Mouse (Mus musculus) large intestine, adult 2 months (tissue): Measurements from ENCODE around the gene Dact3. TPM values are rescaled to one million over a fixed set of nuclear protein-coding genes. Genes with fewer than 3 reads are reported as not detected.

Experiments used
- DNase-seq: peaks from one replicate; pipeline ENCODE4 v3.0.0-alpha.2; 2012; ENCODE audit warnings: low read depth, low spot score
- WGBS: fragments of 180-500 bp; shearing (Covaris S2); methylation state at CpG from one replicate; pipeline ENCODE4 v1.1.7; 2018; 5-methylcytosine and 5-hydroxymethylcytosine counted together
- polyA plus RNA-seq: library from polyadenylated mRNA; depleted of rRNA; stranded (reverse); fragments of >200 nt; gene quantifications from 2 replicates; pipeline ENCODE4 v1.2.3, GENCODE M21; 2012

The Dact3 gene
- polyA plus RNA-seq, 1 experiment = 10.9 TPM

DNA sequence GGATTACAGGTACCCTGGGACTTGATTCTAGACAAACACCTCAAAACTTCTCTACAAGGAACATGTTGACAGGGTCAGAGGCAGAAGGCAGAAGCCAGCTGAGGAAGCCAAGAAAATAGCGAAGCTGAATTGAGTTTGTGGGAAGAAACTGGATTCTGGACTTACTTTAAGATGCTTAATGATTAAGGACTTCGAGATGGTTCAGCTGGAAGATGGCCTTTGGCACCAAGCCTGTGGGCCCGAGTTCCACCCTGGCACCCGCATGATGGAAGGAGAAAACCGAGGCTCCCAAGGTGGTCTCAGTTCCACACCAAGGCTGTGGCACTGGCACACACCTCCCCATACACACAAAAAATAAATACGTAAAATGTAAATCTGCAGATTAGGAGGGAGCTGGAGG lies 15.4 kb downstream of the Dact3 start:
- no peak for DNase-seq
- WGBS = 50% methylated on average over 6 of the region's 6 CpGs

DNA sequence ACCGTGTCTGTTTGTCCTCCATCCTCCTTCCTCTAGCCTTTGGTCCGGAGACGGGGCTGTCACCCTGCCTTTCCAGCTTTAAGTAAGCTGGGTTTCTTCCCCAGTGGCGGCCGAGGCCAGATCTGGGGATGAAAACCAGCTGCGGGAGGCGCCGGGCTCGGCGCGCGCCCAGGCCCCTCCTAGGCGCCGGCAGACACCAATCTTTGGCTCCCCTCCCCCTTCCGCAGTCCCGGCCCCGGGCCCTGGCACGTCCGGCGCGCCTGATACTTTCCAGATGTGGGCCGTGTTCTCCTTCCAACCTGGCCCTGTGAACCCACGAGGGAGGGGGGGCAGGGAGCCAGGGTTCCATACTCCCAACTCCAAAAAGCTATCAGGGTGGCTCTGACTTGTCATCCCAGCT lies 15.8 kb downstream of the Dact3 start:
- no peak for DNase-seq
- WGBS = 3% methylated on average over 23 of the region's 23 CpGs

DNA sequence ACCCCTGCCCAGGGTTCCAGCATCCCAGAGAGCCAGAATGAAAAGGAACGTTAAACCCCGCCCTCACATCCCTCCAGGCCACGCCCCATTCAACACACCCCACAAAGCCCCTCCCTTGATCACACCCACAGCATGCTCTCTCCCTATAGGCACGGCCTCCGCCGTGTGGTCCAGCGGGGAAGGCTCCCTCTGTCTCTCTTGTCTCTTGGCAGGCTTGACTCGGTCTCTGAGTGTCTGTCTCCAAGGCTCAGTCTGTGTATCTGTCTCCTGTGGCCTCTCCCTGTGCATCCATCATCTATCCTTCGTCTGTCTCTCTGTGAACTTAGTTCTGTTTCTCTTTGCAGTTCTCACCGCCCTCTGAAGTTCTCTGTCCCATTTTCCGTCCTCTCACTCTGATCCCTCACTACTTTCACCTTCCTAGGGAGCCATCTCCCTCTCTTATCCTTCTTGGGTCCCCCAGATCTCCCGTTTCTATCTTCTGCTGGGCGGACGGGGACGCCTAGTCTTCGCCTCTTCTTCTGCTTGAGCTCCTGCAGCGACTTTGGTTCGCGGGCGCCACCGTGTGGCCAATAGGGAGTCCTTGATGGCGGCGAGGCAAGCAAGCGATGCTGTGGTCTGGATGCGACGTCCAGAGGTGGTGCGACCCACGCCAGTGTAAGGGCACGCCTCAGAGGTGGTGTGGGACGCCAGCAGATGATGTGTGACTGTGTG lies 16.7 kb downstream of the Dact3 start, which contains the start of gene Gng8:
Gene Gng8 (plus strand): TSS at position 146 of the 711 bp plus-strand sequence.
- DNase-seq = no peak
- under 1% methylated on average over 30 of the region's 30 CpGs for WGBS

DNA sequence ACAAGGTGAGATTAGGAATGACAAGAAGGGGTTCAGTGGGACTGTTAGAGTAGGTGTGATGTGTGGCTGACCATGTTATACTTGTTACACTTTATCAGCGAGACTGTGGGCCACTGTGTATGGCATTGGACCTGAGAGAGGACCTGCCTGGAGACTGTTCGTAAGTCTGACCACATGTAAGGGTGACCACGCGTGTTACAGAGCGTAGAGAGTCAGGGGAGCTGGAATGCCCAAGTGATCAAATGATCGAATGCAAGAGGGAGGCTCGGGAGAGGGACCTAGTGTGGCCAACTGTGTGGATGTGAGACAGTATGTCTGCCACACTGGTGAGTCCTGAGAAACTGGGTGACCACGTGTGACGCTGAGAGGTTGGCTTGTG lies 17.2 kb downstream of the Dact3 start:
- WGBS = 40% methylated on average over 9 of the region's 9 CpGs
- DNase-seq = no peak

DNA sequence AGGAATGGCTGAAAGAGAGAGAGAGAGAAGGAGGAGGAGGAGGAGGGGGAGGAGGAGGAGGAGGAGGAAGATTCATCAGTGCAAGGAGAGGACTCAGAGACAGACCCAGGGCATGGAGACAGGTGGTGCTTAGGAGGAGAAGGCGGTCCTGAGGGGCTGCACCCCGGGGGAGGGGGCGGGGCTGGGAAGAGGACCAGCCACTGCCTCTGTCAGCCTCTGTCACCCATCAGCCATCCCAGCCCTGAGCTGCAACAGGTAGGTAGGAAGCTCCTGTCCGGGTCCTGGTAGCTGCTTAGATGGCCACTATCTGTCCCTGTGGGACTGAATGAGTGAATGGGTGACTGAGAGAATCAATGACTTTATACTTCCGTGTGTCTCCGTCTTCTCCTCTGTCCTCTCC lies 18.5 kb downstream of the Dact3 start:
- no peak for DNase-seq
- WGBS = 26% methylated on average over 6 of the region's 6 CpGs

DNA sequence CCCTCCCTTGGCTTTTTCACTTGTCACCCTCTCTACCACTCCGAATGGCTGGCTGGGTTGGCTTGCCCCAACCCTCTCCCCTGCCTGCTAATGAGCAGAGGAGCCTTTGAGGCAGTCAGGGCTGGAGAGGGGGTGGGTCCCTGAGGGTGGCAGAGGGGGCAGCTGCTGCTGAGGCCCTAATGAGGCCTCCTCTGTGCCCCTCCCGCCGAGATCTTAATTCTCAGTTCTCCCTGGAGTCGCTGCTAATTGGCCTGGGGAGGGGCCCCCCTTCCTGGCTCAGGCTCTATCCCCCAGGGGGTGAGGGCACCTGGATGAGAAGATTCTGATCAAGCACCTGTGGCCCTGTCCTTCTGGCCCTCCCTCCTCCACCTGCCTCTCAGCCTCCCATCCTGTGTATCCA lies 19.2 kb downstream of the Dact3 start:
- WGBS = 23% methylated on average over 4 of the region's 4 CpGs
- no peak for DNase-seq

DNA sequence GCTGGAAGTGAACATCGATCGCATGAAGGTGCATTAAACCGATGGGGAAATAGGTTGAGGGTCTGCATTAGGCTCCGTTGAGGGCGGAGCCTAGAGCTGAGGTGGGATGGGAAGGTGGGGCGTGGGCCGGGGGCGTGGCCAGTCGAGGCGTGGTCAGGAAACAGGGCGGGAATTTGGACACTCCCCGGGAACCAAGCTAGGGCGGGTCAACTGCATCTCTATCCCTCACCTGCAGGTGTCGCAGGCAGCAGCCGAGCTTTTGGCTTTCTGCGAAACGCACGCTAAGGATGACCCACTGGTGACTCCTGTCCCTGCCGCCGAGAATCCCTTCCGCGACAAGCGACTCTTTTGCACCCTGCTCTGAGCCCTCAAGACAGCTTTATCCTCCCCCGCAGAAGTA lies 19.9 kb downstream of the Dact3 start:
- WGBS = under 1% methylated on average over 24 of the region's 24 CpGs

DNA sequence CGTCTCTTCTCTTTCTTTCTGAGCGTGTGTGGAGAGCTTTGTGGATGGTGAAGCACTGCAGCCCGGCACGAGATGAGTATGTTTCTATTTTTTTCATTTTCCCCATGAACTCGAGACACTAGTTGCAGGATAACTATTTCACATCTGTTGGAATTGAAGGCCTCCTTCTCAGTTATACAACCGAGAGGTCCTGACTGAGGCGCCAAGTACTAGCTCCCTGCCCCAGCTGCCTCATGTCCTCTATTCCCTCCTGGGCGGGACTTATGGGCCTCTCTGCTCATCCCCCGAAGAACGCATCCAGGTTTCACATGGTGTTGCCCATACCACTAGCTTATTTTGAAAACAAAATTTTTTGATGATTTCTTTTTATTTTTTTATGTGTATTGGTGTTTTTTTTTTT lies 20.4 kb downstream of the Dact3 start:
- 28% methylated on average over 10 of the region's 10 CpGs for WGBS
- no peak for DNase-seq

More for the DNA sequence above, 19.9 kb downstream of the Dact3 start:
- DNase-seq = no peak

DNA sequence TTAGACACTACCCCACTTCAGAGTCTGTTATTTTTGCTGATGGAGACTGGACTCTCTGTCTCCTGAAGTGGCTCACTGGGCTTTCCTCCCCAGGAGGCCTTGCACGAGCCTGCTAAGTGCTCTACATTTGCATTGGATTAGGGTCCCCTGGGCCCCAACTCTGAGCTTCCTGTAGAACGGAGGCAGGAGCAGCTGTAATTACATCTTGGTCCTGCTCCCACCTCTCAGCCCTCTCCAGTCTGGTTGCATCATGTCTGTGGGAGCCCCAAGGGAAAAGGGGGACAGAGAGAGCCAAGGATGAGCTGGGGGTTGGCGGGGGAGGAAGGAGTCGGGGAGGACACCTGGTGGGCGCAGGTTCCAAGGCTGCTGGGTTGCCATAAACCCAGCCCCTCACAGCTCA lies 25.4 kb downstream of the Dact3 start:
- DNase-seq = no peak
- WGBS = 41% methylated on average over 5 of the region's 5 CpGs

DNA sequence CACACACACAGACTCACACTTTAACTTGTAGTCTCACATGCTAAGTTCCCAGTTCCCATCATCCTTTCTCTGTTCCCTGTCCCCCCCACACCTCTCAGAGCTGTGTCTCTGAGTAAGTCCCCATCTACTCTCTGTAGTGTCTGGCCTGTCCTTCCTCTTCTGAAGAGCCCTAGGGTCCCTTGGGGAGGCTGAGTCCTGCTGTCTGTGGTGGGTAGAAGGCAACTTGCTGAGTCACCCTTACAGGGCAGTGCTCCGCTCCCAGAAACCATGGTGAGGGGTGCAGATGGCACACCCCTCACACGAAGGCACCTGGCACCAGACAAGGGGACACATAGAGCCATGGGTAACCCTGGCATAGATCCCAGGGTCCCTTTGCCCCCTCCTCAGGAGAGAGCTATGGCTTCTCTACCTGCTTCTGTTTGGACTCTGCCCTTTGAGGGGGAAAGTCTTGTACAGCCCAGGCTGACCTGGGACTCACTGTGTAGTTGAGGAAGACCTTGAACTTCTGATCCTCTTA lies 28.4 kb downstream of the Dact3 start:
- DNase-seq = no peak
- WGBS = 80% methylated on average over 2 of the region's 2 CpGs

DNA sequence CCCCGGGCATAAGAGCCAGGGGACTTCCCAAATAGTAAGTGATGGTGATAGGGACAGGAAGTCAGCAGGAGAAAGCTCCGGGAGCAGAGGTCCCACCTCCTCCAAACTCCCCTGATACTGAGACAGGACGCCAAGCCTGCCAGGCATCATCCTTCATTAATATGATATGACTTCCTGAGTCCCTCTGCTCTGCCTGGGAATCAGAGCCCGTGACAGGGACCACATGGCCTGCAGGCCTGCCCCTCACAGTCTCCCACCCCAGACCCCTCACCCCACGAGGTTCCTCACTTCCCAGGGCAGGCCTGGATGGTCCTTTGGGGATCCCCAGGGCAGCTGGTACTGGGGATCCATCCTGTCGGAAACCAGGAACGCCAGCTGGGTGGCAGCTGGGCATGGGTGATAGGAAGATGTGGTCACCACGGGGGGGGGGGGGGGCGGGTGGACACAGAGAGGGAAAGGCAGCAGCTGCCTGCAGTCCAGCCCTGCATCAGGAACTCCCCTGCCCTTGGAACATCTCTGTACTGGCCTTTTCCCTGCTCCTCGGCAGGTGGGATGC lies 29.1 kb downstream of the Dact3 start:
- DNase-seq = no peak
- 54% methylated on average over 10 of the region's 10 CpGs for WGBS

DNA sequence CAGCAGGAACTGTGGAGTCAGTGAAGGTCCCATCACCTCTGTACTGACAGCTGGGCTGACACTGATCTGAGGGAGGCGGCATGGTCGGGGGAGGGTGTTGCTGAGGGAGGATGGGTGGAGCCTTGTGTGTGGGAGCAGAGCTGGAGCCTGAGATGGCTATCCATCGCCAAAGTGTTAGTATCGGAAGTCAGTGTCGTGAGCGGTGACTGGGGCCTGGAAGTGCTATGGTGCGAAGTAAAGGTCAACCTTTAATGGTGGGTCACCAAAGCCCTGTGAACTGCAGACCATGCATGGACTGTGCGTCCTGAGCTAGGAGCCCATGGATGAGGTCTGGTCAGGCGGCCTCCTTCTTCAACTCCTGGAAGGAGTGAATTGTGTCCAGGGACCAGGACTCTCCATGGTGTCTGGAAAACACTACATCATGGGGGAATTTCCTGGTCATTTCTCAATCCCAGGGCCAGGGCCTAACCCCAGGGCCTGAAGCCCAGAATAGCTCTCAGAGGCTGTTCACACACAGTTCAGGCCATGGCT lies 30.4 kb downstream of the Dact3 start:
- no peak for DNase-seq
- 59% methylated on average over 9 of the region's 9 CpGs for WGBS

DNA sequence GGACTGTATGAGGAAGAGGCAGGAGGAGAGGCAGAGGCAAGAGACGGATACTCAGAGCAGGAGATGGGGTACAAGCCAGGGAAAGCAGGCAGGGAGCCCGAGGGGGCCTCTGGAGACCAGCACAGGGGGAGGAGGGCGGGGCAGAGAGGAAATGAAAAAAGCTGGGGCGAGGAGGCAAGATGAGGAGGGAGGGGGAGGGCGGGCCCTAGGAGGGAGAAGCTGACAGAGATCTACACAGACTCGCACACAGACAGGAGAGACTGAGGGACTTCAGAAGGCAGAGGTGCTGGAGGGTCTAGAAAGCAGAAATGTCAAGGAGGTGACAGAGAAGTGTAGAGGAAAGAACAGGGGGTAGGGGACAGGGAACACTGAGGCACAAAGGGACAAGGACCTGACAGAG lies 31.2 kb downstream of the Dact3 start, which contains the start of gene Ptgir:
Gene Ptgir (plus strand): TSS at position 210 of the 400 bp plus-strand sequence.
- 22% methylated on average over 6 of the region's 6 CpGs for WGBS
- no peak for DNase-seq

DNA sequence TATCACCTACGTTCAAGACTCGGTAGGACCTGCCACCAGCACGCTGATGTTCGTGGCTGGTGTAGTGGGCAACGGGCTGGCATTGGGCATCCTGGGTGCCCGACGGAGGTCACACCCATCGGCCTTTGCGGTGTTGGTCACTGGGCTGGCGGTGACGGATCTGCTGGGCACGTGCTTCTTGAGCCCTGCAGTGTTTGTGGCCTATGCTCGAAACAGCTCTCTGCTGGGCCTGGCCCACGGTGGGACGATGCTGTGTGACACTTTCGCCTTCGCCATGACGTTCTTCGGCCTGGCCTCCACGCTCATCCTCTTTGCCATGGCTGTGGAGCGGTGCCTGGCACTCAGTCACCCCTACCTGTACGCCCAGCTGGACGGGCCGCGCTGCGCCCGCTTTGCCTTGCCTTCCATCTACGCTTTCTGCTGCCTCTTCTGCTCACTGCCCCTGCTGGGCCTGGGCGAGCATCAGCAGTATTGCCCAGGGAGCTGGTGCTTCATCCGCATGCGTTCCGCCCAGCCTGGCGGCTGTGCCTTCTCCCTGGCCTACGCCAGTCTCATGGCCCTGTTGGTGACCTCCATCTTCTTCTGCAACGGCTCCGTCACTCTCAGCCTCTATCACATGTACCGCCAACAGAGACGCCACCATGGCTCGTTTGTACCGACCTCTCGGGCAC lies 31.9 kb downstream of the Dact3 start:
- WGBS = 90% methylated on average over 41 of the region's 41 CpGs
- no peak for DNase-seq

DNA sequence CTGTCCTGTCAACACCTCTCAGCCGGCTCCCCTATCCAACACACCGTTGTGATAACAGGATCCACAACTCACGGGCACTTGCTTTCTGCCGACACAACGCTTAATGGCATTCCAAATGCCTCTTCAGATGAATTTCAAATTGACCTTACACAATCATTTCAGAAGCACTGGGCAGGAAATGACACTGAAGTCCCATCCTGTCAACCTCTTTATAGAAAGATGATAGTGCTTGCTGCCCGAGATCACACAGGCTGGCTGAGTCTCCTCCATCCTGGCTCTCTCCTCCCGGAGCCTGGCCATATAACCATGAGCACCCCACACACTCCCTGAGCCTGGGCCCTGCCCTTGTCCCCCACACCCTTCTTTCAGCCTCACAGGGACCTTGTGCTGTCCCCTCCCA lies 32.7 kb downstream of the Dact3 start:
- DNase-seq = no peak
- WGBS = 48% methylated on average over 7 of the region's 7 CpGs

DNA sequence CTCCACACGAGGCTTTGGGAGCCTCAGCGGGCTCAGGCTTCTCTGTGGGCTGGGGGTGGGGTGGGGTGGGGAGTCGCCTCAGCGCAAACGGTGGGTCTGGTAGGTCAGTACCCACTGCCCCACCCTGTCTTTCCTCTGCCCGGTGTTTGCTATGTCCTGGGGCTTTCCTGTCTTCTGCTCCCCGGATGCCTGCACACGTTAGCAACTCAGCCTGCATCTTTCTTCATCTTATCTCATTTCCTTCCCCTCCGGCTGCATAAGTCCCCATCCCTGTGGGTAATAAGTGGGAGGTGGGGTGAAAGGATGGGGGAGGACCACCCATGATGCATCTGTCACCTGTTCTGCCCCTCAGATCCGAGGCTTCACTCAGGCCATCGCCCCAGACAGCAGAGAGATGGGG lies 33.2 kb downstream of the Dact3 start:
- WGBS = 29% methylated on average over 11 of the region's 11 CpGs
- no peak for DNase-seq

DNA sequence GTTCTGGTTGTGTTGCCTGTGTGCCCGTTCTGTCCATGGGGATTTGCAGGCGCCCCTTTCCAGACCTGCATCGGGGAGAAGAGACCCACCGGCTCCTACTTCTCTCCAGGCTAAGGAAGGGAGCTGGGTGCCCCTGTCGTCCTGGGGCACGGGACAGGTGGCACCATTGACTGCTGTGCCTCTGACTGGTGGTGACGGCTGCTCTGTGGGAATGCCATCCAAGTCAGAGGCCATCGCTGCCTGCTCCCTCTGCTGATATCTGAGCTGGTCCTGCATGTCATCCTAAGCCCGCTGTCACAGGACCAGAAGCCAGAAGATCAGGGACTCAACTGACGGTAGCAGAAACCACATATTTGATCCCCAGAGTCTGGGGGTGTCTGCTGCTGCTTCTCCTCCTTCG lies 33.7 kb downstream of the Dact3 start:
- WGBS = 69% methylated on average over 11 of the region's 11 CpGs
- DNase-seq = no peak

DNA sequence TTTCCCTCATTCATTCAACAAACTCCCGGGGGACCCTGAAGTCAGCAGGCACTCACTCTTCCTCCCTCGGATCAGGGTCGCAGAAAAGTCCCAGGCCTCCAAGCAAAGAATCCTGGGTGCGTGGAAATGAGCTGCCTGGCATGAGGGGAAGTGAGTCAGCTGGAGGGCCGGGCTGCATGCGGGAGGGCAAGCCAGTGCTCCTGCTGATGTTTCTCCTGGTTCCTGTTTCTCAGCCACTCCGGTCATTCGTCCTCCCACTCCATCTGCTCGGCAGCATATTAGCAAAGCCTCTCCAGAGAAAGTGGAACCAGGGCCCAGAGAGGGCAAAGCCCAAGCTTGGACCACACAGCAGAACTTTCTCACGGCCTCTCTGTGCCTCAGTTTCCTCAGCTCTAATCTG lies 34.8 kb downstream of the Dact3 start:
- DNase-seq = no peak
- WGBS = 53% methylated on average over 10 of the region's 10 CpGs

DNA sequence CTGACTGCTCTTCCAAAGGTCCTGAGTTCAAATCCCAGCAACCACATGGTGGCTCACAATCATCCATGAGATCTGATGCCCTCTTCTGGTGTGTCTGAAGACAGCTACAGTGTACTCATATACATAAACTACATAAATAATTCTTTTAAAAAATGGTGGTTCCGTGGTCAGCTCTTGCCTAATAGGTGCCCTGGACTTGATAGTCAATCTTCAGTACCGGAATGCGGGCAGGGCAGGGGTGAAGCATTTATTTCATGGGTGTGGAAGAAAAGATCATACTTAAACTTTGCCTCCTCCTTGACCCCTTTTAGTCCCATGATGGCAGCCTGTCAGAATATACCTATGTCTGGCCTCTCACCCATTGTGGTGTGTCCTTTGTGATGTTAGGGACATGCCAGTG lies 36.8 kb downstream of the Dact3 start:
- no peak for DNase-seq
- 71% methylated on average over 3 of the region's 3 CpGs for WGBS

DNA sequence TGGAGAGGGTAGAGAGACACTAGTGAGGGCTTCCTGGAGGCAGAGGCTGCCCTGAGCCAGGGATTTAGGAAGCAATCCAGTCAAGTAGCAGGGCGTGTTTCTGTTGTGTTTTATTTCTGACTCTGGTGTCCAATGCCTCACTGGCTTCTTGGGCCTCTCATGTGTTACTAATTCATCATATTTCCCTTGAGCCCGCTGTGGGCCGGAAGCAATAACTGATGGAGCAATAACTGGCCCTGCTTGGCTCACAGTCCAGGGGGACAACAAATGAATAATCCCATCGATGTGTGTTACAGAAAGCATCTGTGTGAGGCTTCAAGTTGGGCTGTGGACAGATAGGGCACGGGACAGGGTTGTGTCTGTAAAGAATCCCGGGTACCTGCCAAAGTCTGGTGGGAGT lies 37.2 kb downstream of the Dact3 start:
- DNase-seq = no peak
- WGBS = 55% methylated on average over 6 of the region's 6 CpGs
